26 mouse cellular contexts compared by ENCODE assay signal in genomic region chr15:81761959-81762358, GRCm38 (mm10). TPM values are rescaled to one million over a fixed set of nuclear protein-coding genes. Genes with fewer than 3 reads are reported as not detected.
A peak's percentile ranks its signal among the peaks of the same experiment; 100 is the strongest.
DNase-seq lines count a peak whose midpoint lies in the region; ATAC-seq and TF ChIP-seq lines count a peak whose summit lies in the region.
"Had no signal": no experiment of that assay in that cellular context is flagged by ENCODE, and none has a peak within 500 bp of the region (broad histone marks: within the 10 kb centered on the region; RNA-seq: fewer than 3 reads in every experiment).

No protein-coding gene starts in this region.

- no peak for TF ChIP-seq EP300 in liver, postnatal 0 days (IDR thresholded peaks at IDR 0.05; ENCODE audit: low read depth)
- no peak for TF ChIP-seq EP300 in ES-Bruce4 (IDR thresholded peaks at IDR 0.05; ENCODE audit: insufficient read depth, low read depth, low read length)

- H3K4me1 ChIP-seq in hindbrain, postnatal 0 days (ENCODE audit: insufficient read depth, low read length): no peaks in the 10 kb centered on the region
- H3K4me1 ChIP-seq in hindbrain, embryonic 11.5 days (replicated peaks; ENCODE audit: control insufficient read depth, insufficient read depth, low read length): no peaks in the 10 kb centered on the region
- peaks cover 15% of the 10 kb centered on the region; the same call in 1 of the 2 replicates for H3K4me1 ChIP-seq in liver, postnatal 0 days (ENCODE audit: insufficient read depth)
- H3K4me1 ChIP-seq in liver, embryonic 11.5 days (replicated peaks; ENCODE audit: control insufficient read depth, insufficient read depth, low read length): peaks cover 33% of the 10 kb centered on the region
- no peaks in the 10 kb centered on the region for H3K4me1 ChIP-seq in ES-Bruce4 (ENCODE audit: control insufficient read depth, insufficient read depth, low read length)
- H3K4me1 ChIP-seq: hindbrain, embryonic 12.5 days had no signal

- no peaks in the 10 kb centered on the region for H3K36me3 ChIP-seq in hindbrain, postnatal 0 days (ENCODE audit: insufficient read depth, low read length)
- H3K36me3 ChIP-seq in hindbrain, embryonic 11.5 days (ENCODE audit: control insufficient read depth, insufficient read depth, low read length): no peaks in the 10 kb centered on the region
- H3K36me3 ChIP-seq in liver, postnatal 0 days (replicated peaks; ENCODE audit: insufficient read depth, low read length): no peaks in the 10 kb centered on the region
- 0 out of 2 replicates have a peak, but pooled peaks cover 2% of the 10 kb centered on the region for H3K36me3 ChIP-seq in liver, embryonic 11.5 days (ENCODE audit: control insufficient read depth, insufficient read depth, low read length)
- H3K36me3 ChIP-seq in ES-Bruce4 (ENCODE audit: control insufficient read depth, insufficient read depth, low read length, poor library complexity, severe bottlenecking): no peaks in the 10 kb centered on the region

- no peak overlapping the region for H3K4me3 ChIP-seq in hindbrain, postnatal 0 days (ENCODE audit: low read length)
- no peak overlapping the region for H3K4me3 ChIP-seq in hindbrain, embryonic 11.5 days (ENCODE audit: low read depth, low read length)
- no peak overlapping the region for H3K4me3 ChIP-seq in liver, postnatal 0 days (ENCODE audit: low read depth, low read length)
- H3K4me3 ChIP-seq in liver, embryonic 11.5 days (ENCODE audit: low read depth, low read length): no peak overlapping the region
- H3K4me3 ChIP-seq in ES-Bruce4 (ENCODE audit: low read depth, low read length): no peak overlapping the region
- H3K4me3 ChIP-seq: heart, embryonic 13.5 days; hindbrain, embryonic 12.5 days had no signal

- DNase-seq in hindbrain, postnatal 0 days (ENCODE audit: low spot score): no peak
- DNase-seq in hindbrain, embryonic 11.5 days (ENCODE audit: low spot score): no peak
- DNase-seq in liver, postnatal 0 days: no peak
- no peak for DNase-seq in liver, embryonic 11.5 days (ENCODE audit: low spot score)
- peak; percentile 57 for DNase-seq in R1 (ENCODE audit: low read depth, low spot score)
- no peak for DNase-seq in layer of hippocampus, postnatal 10 days (ENCODE audit: low spot score in 2 of 2)
- DNase-seq: adrenal gland, adult 8-10 months; B cell, adult 2 months; cerebellum, adult 8-10 months; cerebellum, postnatal 36 days; gastrocnemius, postnatal 10 days; heart, adult 11 months; heart, postnatal 14 days; kidney, adult 2 months; kidney, postnatal 25 days; lung, adult 2 months; thymus, adult 18-20 months; thymus, postnatal 36 days had no signal

- no peak overlapping the region for H3K4me2 ChIP-seq in hindbrain, postnatal 0 days (ENCODE audit: low read depth, low read length)
- H3K4me2 ChIP-seq in hindbrain, embryonic 11.5 days (replicated peaks; ENCODE audit: low read depth, low read length): no peak overlapping the region
- H3K4me2 ChIP-seq in liver, postnatal 0 days (ENCODE audit: low read depth, low read length): no peak overlapping the region
- no peak overlapping the region for H3K4me2 ChIP-seq in liver, embryonic 11.5 days
- H3K4me2 ChIP-seq: heart, embryonic 13.5 days; hindbrain, embryonic 12.5 days had no signal

- H3K27me3 ChIP-seq in hindbrain, postnatal 0 days (ENCODE audit: insufficient read depth, low read length): no peaks in the 10 kb centered on the region
- H3K27me3 ChIP-seq in hindbrain, embryonic 11.5 days (ENCODE audit: control insufficient read depth, insufficient read depth, low read length): no peaks in the 10 kb centered on the region
- no peaks in the 10 kb centered on the region for H3K27me3 ChIP-seq in liver, postnatal 0 days (ENCODE audit: insufficient read depth, low read length)
- no peaks in the 10 kb centered on the region for H3K27me3 ChIP-seq in liver, embryonic 11.5 days (replicated peaks; ENCODE audit: control insufficient read depth, insufficient read depth, low read length)
- no peaks in the 10 kb centered on the region for H3K27me3 ChIP-seq in ES-Bruce4 (ENCODE audit: control insufficient read depth, insufficient read depth, low read length, poor library complexity, severe bottlenecking)
- H3K27me3 ChIP-seq: CH12.LX; heart, embryonic 13.5 days; hindbrain, embryonic 12.5 days had no signal

- H3K9me3 ChIP-seq in hindbrain, postnatal 0 days (ENCODE audit: low read length): no peaks in the 10 kb centered on the region
- no peaks in the 10 kb centered on the region for H3K9me3 ChIP-seq in hindbrain, embryonic 11.5 days (ENCODE audit: control insufficient read depth, low read length)
- H3K9me3 ChIP-seq in liver, postnatal 0 days (ENCODE audit: low read length): no peaks in the 10 kb centered on the region
- H3K9me3 ChIP-seq in liver, embryonic 11.5 days (ENCODE audit: control insufficient read depth, low read length): no peaks in the 10 kb centered on the region
- no peaks in the 10 kb centered on the region for H3K9me3 ChIP-seq in ES-Bruce4 (replicated peaks; ENCODE audit: control insufficient read depth, insufficient read depth, low read length, poor library complexity, severe bottlenecking)
- H3K9me3 ChIP-seq: heart, embryonic 13.5 days; hindbrain, embryonic 12.5 days had no signal

- no peak overlapping the region for H3K27ac ChIP-seq in hindbrain, postnatal 0 days
- no peak overlapping the region for H3K27ac ChIP-seq in hindbrain, embryonic 11.5 days (ENCODE audit: low read depth, low read length)
- no peak overlapping the region for H3K27ac ChIP-seq in liver, postnatal 0 days (ENCODE audit: low read depth)
- H3K27ac ChIP-seq in liver, embryonic 11.5 days (ENCODE audit: low read depth, low read length): no peak overlapping the region
- H3K27ac ChIP-seq in ES-Bruce4 (ENCODE audit: insufficient read depth, low read length): no peak overlapping the region
- H3K27ac ChIP-seq: heart, embryonic 13.5 days; hindbrain, embryonic 12.5 days; macrophage had no signal

- TF ChIP-seq POLR2A in ES-Bruce4 (IDR thresholded peaks at IDR 0.05; ENCODE audit: insufficient read depth, low read length): no peak

- 88% methylated on average over 3 of the region's 3 CpGs for WGBS in hindbrain, postnatal 0 days
- WGBS in hindbrain, embryonic 11.5 days: 89% methylated on average over 3 of the region's 3 CpGs
- 81% methylated on average over 3 of the region's 3 CpGs for WGBS in liver, postnatal 0 days (ENCODE audit: insufficient replicate concordance)
- WGBS in liver, embryonic 11.5 days: 77% methylated on average over 3 of the region's 3 CpGs

- TF ChIP-seq CTCF in hindbrain, postnatal 0 days (IDR thresholded peaks at IDR 0.05; ENCODE audit: low read depth): peak; percentile 30
- TF ChIP-seq CTCF in liver, postnatal 0 days (IDR thresholded peaks at IDR 0.05; ENCODE audit: low read depth): peak; percentile 42
- peak; percentile 31 for TF ChIP-seq CTCF in ES-Bruce4 (IDR thresholded peaks at IDR 0.05; ENCODE audit: low read depth, low read length)

- H3K9ac ChIP-seq in hindbrain, postnatal 0 days (replicated peaks; ENCODE audit: low read length): no peak overlapping the region
- H3K9ac ChIP-seq in hindbrain, embryonic 11.5 days (ENCODE audit: low read depth, low read length): no peak overlapping the region
- no peak overlapping the region for H3K9ac ChIP-seq in liver, postnatal 0 days (replicated peaks)
- no peak overlapping the region for H3K9ac ChIP-seq in liver, embryonic 11.5 days (ENCODE audit: low read depth, low read length)
- H3K9ac ChIP-seq in ES-Bruce4 (ENCODE audit: low read depth, poor library complexity, severe bottlenecking): no peak overlapping the region
- H3K9ac ChIP-seq: heart, embryonic 13.5 days; hindbrain, embryonic 12.5 days had no signal

- no peak for ATAC-seq in hindbrain, postnatal 0 days
- no peak for ATAC-seq in hindbrain, embryonic 11.5 days (ENCODE audit: low FRiP score)
- no peak for ATAC-seq in liver, postnatal 0 days
- ATAC-seq in liver, embryonic 11.5 days (replicated peaks; ENCODE audit: low FRiP score): no peak
- ATAC-seq: activated CD4-positive, CD25-positive, alpha-beta regulatory T cell, adult 4 months; forebrain, embryonic 14.5 days; midbrain, embryonic 16.5 days had no signal

RNA-seq across cellular contexts. Expression of gene Rangap1, which starts 16.6 kb away (rescaled TPM):
- total RNA-seq in hindbrain, postnatal 0 days (2014; rRNA removed): 147 and 151 TPM in 2 replicates
- 124 and 128 TPM in 2 replicates for polyA plus RNA-seq in hindbrain, postnatal 0 days (2015; fragmentation: Nextera tagmentation; extraction: Ambion mirVana)
- 130 and 145 TPM in 2 replicates for polyA plus RNA-seq in hindbrain, embryonic 11.5 days (2014; fragmentation: Nextera tagmentation; extraction: Ambion mirVana)
- polyA plus RNA-seq in liver, postnatal 0 days (2015; fragmentation: Nextera tagmentation; extraction: Ambion mirVana): 31.3 and 38.0 TPM in 2 replicates
- 134 and 139 TPM in 2 replicates for polyA plus RNA-seq in liver, embryonic 11.5 days (2014; fragmentation: Nextera tagmentation; extraction: Ambion mirVana)
- 158 and 160 TPM in 2 replicates for polyA plus RNA-seq in ES-Bruce4 (2011; ENCODE audit: insufficient read depth, insufficient read length, low read depth, missing spikeins)
- 100 to 1,000 TPM; 189 to 201 TPM for total RNA-seq in layer of hippocampus, postnatal 10 days (2021)

RNA-seq across cellular contexts. Expression of gene Zc3h7b, which starts 17.1 kb away (rescaled TPM):
- 136 and 148 TPM in 2 replicates for total RNA-seq in hindbrain, postnatal 0 days (2014; rRNA removed)
- polyA plus RNA-seq in hindbrain, postnatal 0 days (2015; fragmentation: Nextera tagmentation; extraction: Ambion mirVana): 31.4 and 34.5 TPM in 2 replicates
- polyA plus RNA-seq in hindbrain, embryonic 11.5 days (2014; fragmentation: Nextera tagmentation; extraction: Ambion mirVana): 36.8 and 52.6 TPM in 2 replicates
- polyA plus RNA-seq in liver, postnatal 0 days (2015; fragmentation: Nextera tagmentation; extraction: Ambion mirVana): 3.3 and 4.2 TPM in 2 replicates
- 23.4 and 24.2 TPM in 2 replicates for polyA plus RNA-seq in liver, embryonic 11.5 days (2014; fragmentation: Nextera tagmentation; extraction: Ambion mirVana)
- polyA plus RNA-seq in ES-Bruce4 (2011; ENCODE audit: insufficient read depth, insufficient read length, low read depth, missing spikeins): 40.5 and 42.1 TPM in 2 replicates
- 100 to 1,000 TPM; 155 to 187 TPM for total RNA-seq in layer of hippocampus, postnatal 10 days (2021)

RNA-seq across cellular contexts. Expression of gene Tef, which starts 40.3 kb away (rescaled TPM):
- 62.5 and 64.1 TPM in 2 replicates for total RNA-seq in hindbrain, postnatal 0 days (2014; rRNA removed)
- 27.8 and 30.4 TPM in 2 replicates for polyA plus RNA-seq in hindbrain, postnatal 0 days (2015; fragmentation: Nextera tagmentation; extraction: Ambion mirVana)
- polyA plus RNA-seq in hindbrain, embryonic 11.5 days (2014; fragmentation: Nextera tagmentation; extraction: Ambion mirVana): 12.0 and 12.4 TPM in 2 replicates
- 14.0 and 16.3 TPM in 2 replicates for polyA plus RNA-seq in liver, postnatal 0 days (2015; fragmentation: Nextera tagmentation; extraction: Ambion mirVana)
- 12.0 and 12.6 TPM in 2 replicates for polyA plus RNA-seq in liver, embryonic 11.5 days (2014; fragmentation: Nextera tagmentation; extraction: Ambion mirVana)
- polyA plus RNA-seq in ES-Bruce4 (2011; ENCODE audit: insufficient read depth, insufficient read length, low read depth, missing spikeins): 33.9 and 36.0 TPM in 2 replicates
- total RNA-seq in layer of hippocampus, postnatal 10 days (2021): 100 to 1,000 TPM; 125 to 148 TPM
